Mouse (Mus musculus): ENCODE measurements around the gene Zg16. TPM values are rescaled to one million over a fixed set of nuclear protein-coding genes. Genes with fewer than 3 reads are reported as not detected.
"Not testable (repeated sequence)": the region's sequence is repeated elsewhere in the genome, so short reads cannot be mapped to it uniquely, and the experiment has no call there.

Zg16 gene
- polyA plus RNA-seq, 1 experiment from 2014 or later, result 37.2 TPM

GRCm38 (mm10) chr7:127091114-127091896 is 4.2 kb upstream of the Zg16 start, which contains the start of gene AI467606:
AI467606 (plus strand) TSS chr7:127091359.
- peak; percentile 91 for ATAC-seq
- H3K9ac ChIP-seq (ENCODE audit: low read depth, low read length), result peak within 1 kb of the TSS; percentile 44
- peak within 1 kb of the TSS; percentile 20 for H3K4me3 ChIP-seq (ENCODE audit: low read length)
- H3K4me1 ChIP-seq (ENCODE audit: control insufficient read depth, insufficient read depth, low read length), result peaks cover 16% of the 10 kb centered on the region
- no peaks in the 10 kb centered on the region for H3K27me3 ChIP-seq (replicated peaks; ENCODE audit: control insufficient read depth, insufficient read depth, low read length)
- H3K4me2 ChIP-seq (ENCODE audit: low read depth, low read length), result peak within 1 kb of the TSS; percentile 40
- WGBS, result 59% methylated on average over 16 of the region's 16 CpGs
- peak within 1 kb of the TSS; percentile 47 for H3K27ac ChIP-seq (ENCODE audit: low read length)
- H3K9me3 ChIP-seq (ENCODE audit: control insufficient read depth, low read length), result no peaks in the 10 kb centered on the region
- H3K36me3 ChIP-seq (ENCODE audit: control insufficient read depth, insufficient read depth, low read length), result no peaks in the 10 kb centered on the region

GRCm38 (mm10) chr7:127090154-127091113 is 3.3 kb upstream of the Zg16 start:
- no peaks in the 10 kb centered on the region for H3K9me3 ChIP-seq (ENCODE audit: control insufficient read depth, low read length)
- ATAC-seq, result no peak
- H3K27ac ChIP-seq (ENCODE audit: low read length), result 0 out of 2 replicates have a peak overlapping the region, but pooled peaks have one; percentile 28
- peak overlapping the region; percentile 40; the same call in 1 of the 2 replicates for H3K4me2 ChIP-seq (ENCODE audit: low read depth, low read length)
- no peak overlapping the region for H3K4me3 ChIP-seq (ENCODE audit: low read length)
- 81% methylated on average over 20 of the region's 20 CpGs for WGBS
- peaks cover 16% of the 10 kb centered on the region for H3K4me1 ChIP-seq (ENCODE audit: control insufficient read depth, insufficient read depth, low read length)
- H3K36me3 ChIP-seq (ENCODE audit: control insufficient read depth, insufficient read depth, low read length), result no peaks in the 10 kb centered on the region
- H3K9ac ChIP-seq (ENCODE audit: low read depth, low read length), result no peak overlapping the region
- no peaks in the 10 kb centered on the region for H3K27me3 ChIP-seq (replicated peaks; ENCODE audit: control insufficient read depth, insufficient read depth, low read length)

- Histone ChIP-seq H3K9me3 (ENCODE audit: control insufficient read depth, low read length) (no peaks in the 10 kb centered on the region), H3K36me3 (ENCODE audit: control insufficient read depth, insufficient read depth, low read length) (no peaks in the 10 kb centered on the region), H3K4me2 (ENCODE audit: low read depth, low read length) (peak overlapping the region; percentile 45), H3K9ac (ENCODE audit: low read depth, low read length) (peak overlapping the region; percentile 49), H3K27ac (ENCODE audit: low read length) (peak overlapping the region; percentile 48; the same call in 1 of the 2 replicates), H3K4me1 (ENCODE audit: control insufficient read depth, insufficient read depth, low read length) (peaks cover 16% of the 10 kb centered on the region), H3K27me3 (replicated peaks; ENCODE audit: control insufficient read depth, insufficient read depth, low read length) (no peaks in the 10 kb centered on the region), H3K4me3 (ENCODE audit: low read length) (peak overlapping the region; percentile 26)
- ATAC-seq, result no peak
- WGBS, result 19% methylated on average over 27 of the region's 27 CpGs
Observed at GRCm38 (mm10) chr7:127088901-127089845, 2.0 kb upstream of the Zg16 start.

- Histone ChIP-seq H3K4me3 (ENCODE audit: low read length) (no peak overlapping the region), H3K4me2 (ENCODE audit: low read depth, low read length) (no peak overlapping the region), H3K9me3 (ENCODE audit: control insufficient read depth, low read length) (no peaks in the 10 kb centered on the region), H3K9ac (ENCODE audit: low read depth, low read length) (no peak overlapping the region), H3K27me3 (replicated peaks; ENCODE audit: control insufficient read depth, insufficient read depth, low read length) (no peaks in the 10 kb centered on the region), H3K27ac (ENCODE audit: low read length) (no peak overlapping the region), H3K36me3 (ENCODE audit: control insufficient read depth, insufficient read depth, low read length) (no peaks in the 10 kb centered on the region), H3K4me1 (ENCODE audit: control insufficient read depth, insufficient read depth, low read length) (peaks cover 16% of the 10 kb centered on the region)
- no peak for ATAC-seq
- WGBS, result 86% methylated on average over 3 of the region's 3 CpGs
Observed at GRCm38 (mm10) chr7:127088083-127088482, 955 bp upstream of the Zg16 start.

GRCm38 (mm10) chr7:127085751-127086150 is 1.4 kb downstream of the Zg16 start:
- H3K9ac ChIP-seq (ENCODE audit: low read depth, low read length); H3K4me2 ChIP-seq (ENCODE audit: low read depth, low read length); H3K9me3 ChIP-seq (ENCODE audit: control insufficient read depth, low read length); ATAC-seq; H3K27me3 ChIP-seq (replicated peaks; ENCODE audit: control insufficient read depth, insufficient read depth, low read length); H3K27ac ChIP-seq (ENCODE audit: low read length); H3K36me3 ChIP-seq (ENCODE audit: control insufficient read depth, insufficient read depth, low read length); H3K4me3 ChIP-seq (ENCODE audit: low read length): not testable (repeated sequence)
- 51% methylated on average over 6 of the region's 6 CpGs for WGBS
- peaks cover 10% of the 10 kb centered on the region for H3K4me1 ChIP-seq (ENCODE audit: control insufficient read depth, insufficient read depth, low read length)

GRCm38 (mm10) chr7:127084794-127085193 is 2.3 kb downstream of the Zg16 start:
- no peak overlapping the region for H3K4me3 ChIP-seq (ENCODE audit: low read length)
- no peak for ATAC-seq
- no peaks in the 10 kb centered on the region for H3K36me3 ChIP-seq (ENCODE audit: control insufficient read depth, insufficient read depth, low read length)
- H3K27ac ChIP-seq (ENCODE audit: low read length), result no peak overlapping the region
- no peak overlapping the region for H3K9ac ChIP-seq (ENCODE audit: low read depth, low read length)
- H3K9me3 ChIP-seq (ENCODE audit: control insufficient read depth, low read length), result no peaks in the 10 kb centered on the region
- H3K4me2 ChIP-seq (ENCODE audit: low read depth, low read length), result no peak overlapping the region
- H3K4me1 ChIP-seq (ENCODE audit: control insufficient read depth, insufficient read depth, low read length), result peaks cover 9% of the 10 kb centered on the region
- 76% methylated on average over 2 of the region's 2 CpGs for whole genome bisulfite sequencing
- no peaks in the 10 kb centered on the region for H3K27me3 ChIP-seq (replicated peaks; ENCODE audit: control insufficient read depth, insufficient read depth, low read length)

- 70% methylated on average over 4 of the region's 4 CpGs for WGBS
- Histone ChIP-seq H3K27me3 (replicated peaks; ENCODE audit: control insufficient read depth, insufficient read depth, low read length) (no peaks in the 10 kb centered on the region), H3K4me1 (ENCODE audit: control insufficient read depth, insufficient read depth, low read length) (peaks cover under 1% of the 10 kb centered on the region), H3K4me2 (ENCODE audit: low read depth, low read length) (no peak overlapping the region), H3K36me3 (ENCODE audit: control insufficient read depth, insufficient read depth, low read length) (no peaks in the 10 kb centered on the region), H3K4me3 (ENCODE audit: low read length) (no peak overlapping the region), H3K9ac (ENCODE audit: low read depth, low read length) (no peak overlapping the region), H3K27ac (ENCODE audit: low read length) (no peak overlapping the region), H3K9me3 (ENCODE audit: control insufficient read depth, low read length) (no peaks in the 10 kb centered on the region)
- no peak for ATAC-seq
Observed at GRCm38 (mm10) chr7:127083689-127084088, 3.4 kb downstream of the Zg16 start.

GRCm38 (mm10) chr7:127082995-127083394 is 4.1 kb downstream of the Zg16 start:
- Histone ChIP-seq H3K27me3 (replicated peaks; ENCODE audit: control insufficient read depth, insufficient read depth, low read length) (no peaks in the 10 kb centered on the region), H3K27ac (ENCODE audit: low read length) (no peak overlapping the region), H3K4me1 (ENCODE audit: control insufficient read depth, insufficient read depth, low read length) (no peaks in the 10 kb centered on the region), H3K9me3 (ENCODE audit: control insufficient read depth, low read length) (no peaks in the 10 kb centered on the region), H3K4me3 (ENCODE audit: low read length) (no peak overlapping the region), H3K9ac (ENCODE audit: low read depth, low read length) (no peak overlapping the region), H3K36me3 (ENCODE audit: control insufficient read depth, insufficient read depth, low read length) (no peaks in the 10 kb centered on the region), H3K4me2 (ENCODE audit: low read depth, low read length) (no peak overlapping the region)
- no peak for ATAC-seq
- WGBS, result 46% methylated on average over 2 of the region's 2 CpGs

Data from intestine, embryonic 16.5 days (tissue).